ENCODE assay signal across 23 mouse cellular contexts in the genomic region with DNA sequence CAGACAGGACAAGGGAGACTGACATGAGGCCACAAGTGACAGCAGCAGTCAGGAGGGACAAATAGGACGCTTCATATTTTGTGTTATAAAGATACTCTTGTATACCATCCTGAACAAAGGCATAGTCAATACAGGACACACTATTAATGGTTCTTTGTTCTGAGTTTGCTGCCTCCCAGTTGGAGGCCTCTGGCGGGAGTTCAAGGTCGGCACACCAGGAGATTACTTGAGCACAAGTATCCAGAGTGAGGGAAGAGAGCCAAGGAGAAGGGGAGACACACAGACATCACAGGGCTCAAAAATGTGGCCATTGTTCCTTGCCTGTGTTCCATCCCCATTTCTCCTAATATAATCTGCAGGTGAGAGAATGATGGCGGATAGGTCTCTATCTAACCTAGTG. TPM values are rescaled to one million over a fixed set of nuclear protein-coding genes. Genes with fewer than 3 reads are reported as not detected.
A peak's percentile ranks its signal among the peaks of the same experiment; 100 is the strongest.
DNase-seq lines count a peak whose midpoint lies in the region; ATAC-seq lines count a peak whose summit lies in the region.
"Had no signal": no experiment of that assay in that cellular context is flagged by ENCODE, and none has a peak within 500 bp of the region (broad histone marks: within the 10 kb centered on the region; RNA-seq: fewer than 3 reads in every experiment).

No protein-coding gene starts in this region.

- WGBS in liver, embryonic 11.5 days, result 83% methylated on average over 4 of the region's 4 CpGs

- no peak overlapping the region for H3K9ac ChIP-seq in liver, embryonic 11.5 days (ENCODE audit: low read depth, low read length)
- H3K9ac ChIP-seq: embryonic facial prominence, embryonic 13.5 days; forebrain, embryonic 13.5 days; heart, embryonic 13.5 days; hindbrain, embryonic 15.5 days had no signal

- peaks cover 11% of the 10 kb centered on the region for H3K4me1 ChIP-seq in liver, embryonic 11.5 days (replicated peaks; ENCODE audit: control insufficient read depth, insufficient read depth, low read length)
- H3K4me1 ChIP-seq: embryonic facial prominence, embryonic 13.5 days; hindbrain, embryonic 15.5 days had no signal

- no peaks in the 10 kb centered on the region for H3K9me3 ChIP-seq in liver, embryonic 11.5 days (ENCODE audit: control insufficient read depth, low read length)
- H3K9me3 ChIP-seq: embryonic facial prominence, embryonic 13.5 days; forebrain, embryonic 13.5 days; heart, embryonic 13.5 days; hindbrain, embryonic 15.5 days had no signal

- no peaks in the 10 kb centered on the region for H3K36me3 ChIP-seq in liver, embryonic 11.5 days (ENCODE audit: control insufficient read depth, insufficient read depth, low read length)
- H3K36me3 ChIP-seq: embryonic facial prominence, embryonic 13.5 days; heart, embryonic 13.5 days; hindbrain, embryonic 15.5 days had no signal

- no peak for ATAC-seq in liver, embryonic 11.5 days (replicated peaks; ENCODE audit: low FRiP score)
- ATAC-seq: CD4-positive, CD25-positive, alpha-beta regulatory T cell, adult 4 months; forebrain, embryonic 13.5 days; intestine, embryonic 16.5 days had no signal

- peak; percentile 49 for DNase-seq in adrenal gland, adult (ENCODE audit: inconsistent age in 2 of 2, low spot score in 1 of 2)
- DNase-seq in adrenal gland, adult 18-20 months (ENCODE audit: low spot score in 2 of 2), result no peak
- DNase-seq in ovary, adult 18-20 months (ENCODE audit: low spot score), result peak; percentile 26
- DNase-seq in ovary, postnatal 10 days (ENCODE audit: low spot score), result no peak
- DNase-seq in adrenal gland, postnatal 25 days, result peak; percentile 36
- peak; percentile 78 for DNase-seq in testis, postnatal 14 days (ENCODE audit: low spot score)
- DNase-seq in gastrocnemius, adult 18-20 months (ENCODE audit: low spot score), result no peak
- DNase-seq in liver, embryonic 11.5 days (ENCODE audit: low spot score), result no peak
- DNase-seq: B cell, adult 2 months; cerebellum, adult 11-12 months; cerebellum, adult 9-11 months; cerebellum, postnatal 36 days; gastrocnemius, postnatal 36 days; heart, adult 11 months; heart, postnatal 36 days had no signal

- no peak overlapping the region for H3K4me3 ChIP-seq in liver, embryonic 11.5 days (ENCODE audit: low read depth, low read length)
- H3K4me3 ChIP-seq: embryonic facial prominence, embryonic 13.5 days; forebrain, embryonic 13.5 days; heart, embryonic 13.5 days; hindbrain, embryonic 15.5 days had no signal

- H3K27ac ChIP-seq in liver, embryonic 11.5 days (ENCODE audit: low read depth, low read length), result no peak overlapping the region
- H3K27ac ChIP-seq: embryonic facial prominence, embryonic 13.5 days; forebrain, embryonic 13.5 days; heart, embryonic 13.5 days; hindbrain, embryonic 15.5 days had no signal

- H3K4me2 ChIP-seq in liver, embryonic 11.5 days, result no peak overlapping the region
- H3K4me2 ChIP-seq: embryonic facial prominence, embryonic 13.5 days; forebrain, embryonic 13.5 days; heart, embryonic 13.5 days; hindbrain, embryonic 15.5 days had no signal

- H3K27me3 ChIP-seq in liver, embryonic 11.5 days (replicated peaks; ENCODE audit: control insufficient read depth, insufficient read depth, low read length), result peaks cover 3% of the 10 kb centered on the region; the same call in 1 of the 2 replicates
- H3K27me3 ChIP-seq: embryonic facial prominence, embryonic 13.5 days; forebrain, embryonic 13.5 days; hindbrain, embryonic 15.5 days had no signal

RNA-seq across cellular contexts. Expression of gene Ercc6, which starts 6.1 kb away (rescaled TPM):
- 10 to 100 TPM; 12.2 to 13.5 TPM for total RNA-seq in adrenal gland, adult 18-20 months (2021)
- total RNA-seq in adrenal gland, postnatal 25 days (2021), result 14.5 and 14.6 TPM in 2 replicates
- 1 to 10 TPM; 3.9 to 4.2 TPM for total RNA-seq in gastrocnemius, adult 18-20 months (2021)
- polyA plus RNA-seq in liver, embryonic 11.5 days (2014; fragmentation: Nextera tagmentation; extraction: Ambion mirVana), result 15.0 and 18.8 TPM in 2 replicates

RNA-seq across cellular contexts. Expression of gene Chat, which starts 41.4 kb away (rescaled TPM):
- not detected for total RNA-seq in adrenal gland, adult 18-20 months (2021)
- total RNA-seq in adrenal gland, postnatal 25 days (2021), result not detected in 2 replicates
- not detected for total RNA-seq in gastrocnemius, adult 18-20 months (2021)
- polyA plus RNA-seq in liver, embryonic 11.5 days (2014; fragmentation: Nextera tagmentation; extraction: Ambion mirVana), result not detected in 2 replicates
- total RNA-seq: gastrocnemius, adult 8-10 months; gastrocnemius, postnatal 36 days; heart, postnatal 36 days had no signal
- polyA plus RNA-seq: CD4-positive, CD25-positive, alpha-beta regulatory T cell, adult 4 months; heart, postnatal 0 days had no signal

RNA-seq across cellular contexts. Expression of gene Slc18a3, which starts 42.6 kb away (rescaled TPM):
- total RNA-seq in adrenal gland, adult 18-20 months (2021), result not detected
- total RNA-seq in adrenal gland, postnatal 25 days (2021), result not detected in 2 replicates
- not detected for total RNA-seq in gastrocnemius, adult 18-20 months (2021)
- 0.14 and 0.22 TPM in 2 replicates for polyA plus RNA-seq in liver, embryonic 11.5 days (2014; fragmentation: Nextera tagmentation; extraction: Ambion mirVana)
- total RNA-seq: gastrocnemius, adult 8-10 months; gastrocnemius, postnatal 36 days had no signal
- polyA plus RNA-seq: CD4-positive, CD25-positive, alpha-beta regulatory T cell, adult 4 months; heart, postnatal 0 days had no signal

Comparison
In these comparisons a context has a peak if more than half of its experiments do, and no peak if none do; other contexts are left out.
1. DNase-seq: peak in adrenal gland, adult (2 of 2), ovary, adult 18-20 months (single experiment), adrenal gland, postnatal 25 days (single experiment) and testis, postnatal 14 days (single experiment); none in adrenal gland, adult 18-20 months (0 of 2), ovary, postnatal 10 days (single experiment), gastrocnemius, adult 18-20 months (single experiment) and liver, embryonic 11.5 days (single experiment).